Mouse (Mus musculus) right cerebral cortex, adult 2 months (tissue): ENCODE measurements around the gene P2rx7.

Experiments
- DNase-seq, 2 experiments: peaks; one replicate each; pipeline ENCODE4 v3.0.0; 2021 to 2022; ENCODE audit warnings: low spot score in 2 of 2

Gene P2rx7

GRCm38 (mm10) chr5:122690486-122690885 lies 46.8 kb downstream of the P2rx7 start:
- DNase-seq: no peak

- no peak for DNase-seq
Measured at GRCm38 (mm10) chr5:122693431-122694207, 49.9 kb downstream of the P2rx7 start.

- DNase-seq: no peak
Measured at GRCm38 (mm10) chr5:122695516-122695915, 51.8 kb downstream of the P2rx7 start.

- no peak for DNase-seq
Measured at GRCm38 (mm10) chr5:122698041-122698700, 54.5 kb downstream of the P2rx7 start.

GRCm38 (mm10) chr5:122698701-122699060 lies 55.0 kb downstream of the P2rx7 start:
- DNase-seq: no peak

GRCm38 (mm10) chr5:122700109-122700836 lies 56.6 kb downstream of the P2rx7 start:
- no peak for DNase-seq

- no peak for DNase-seq
Measured at GRCm38 (mm10) chr5:122700837-122701212, 57.1 kb downstream of the P2rx7 start.

- DNase-seq: no peak
Measured at GRCm38 (mm10) chr5:122702156-122702555, 58.4 kb downstream of the P2rx7 start.

- no peak for DNase-seq
Measured at GRCm38 (mm10) chr5:122703574-122703973, 59.9 kb downstream of the P2rx7 start.

- no peak for DNase-seq
Measured at GRCm38 (mm10) chr5:122704571-122704970, 60.9 kb downstream of the P2rx7 start.

- no peak for DNase-seq
Measured at GRCm38 (mm10) chr5:122705174-122705573, 61.5 kb downstream of the P2rx7 start.

- no peak for DNase-seq
Measured at GRCm38 (mm10) chr5:122706917-122707275, 63.2 kb downstream of the P2rx7 start.

GRCm38 (mm10) chr5:122707276-122708181 lies 63.8 kb downstream of the P2rx7 start, which contains the start of gene P2rx4:
Gene P2rx4 (plus strand): TSS chr5:122707544.
- peak; percentile 77 to 86 for DNase-seq

- DNase-seq: no peak
Measured at GRCm38 (mm10) chr5:122708819-122709218, 65.1 kb downstream of the P2rx7 start.

GRCm38 (mm10) chr5:122715723-122716122 lies 72.0 kb downstream of the P2rx7 start:
- no peak for DNase-seq

GRCm38 (mm10) chr5:122716793-122717192 lies 73.1 kb downstream of the P2rx7 start:
- DNase-seq: no peak

GRCm38 (mm10) chr5:122718400-122718799 lies 74.7 kb downstream of the P2rx7 start:
- DNase-seq: no peak

GRCm38 (mm10) chr5:122719168-122719567 lies 75.5 kb downstream of the P2rx7 start:
- DNase-seq: no peak

- no peak for DNase-seq
Measured at GRCm38 (mm10) chr5:122725453-122725852, 81.7 kb downstream of the P2rx7 start.

- peak; percentile 84 to 87 for DNase-seq
Measured at GRCm38 (mm10) chr5:122726068-122726467, 82.4 kb downstream of the P2rx7 start.

GRCm38 (mm10) chr5:122726595-122726994 lies 82.9 kb downstream of the P2rx7 start:
- DNase-seq: no peak

- no peak for DNase-seq
Measured at GRCm38 (mm10) chr5:122727096-122727495, 83.4 kb downstream of the P2rx7 start.
